Mouse (Mus musculus): Measurements from ENCODE around the gene Ccnd1.

GRCm38 (mm10) chr7:144928009-144928888 lies 11.5 kb downstream of the Ccnd1 start:
- TF ChIP-seq CTCF (IDR thresholded peaks at IDR 0.05; ENCODE audit: insufficient read depth, low read depth, low read length), result no peak
- TF ChIP-seq POLR2A (IDR thresholded peaks at IDR 0.05; ENCODE audit: insufficient read depth, low read depth, low read length), result no peak

All from olfactory bulb, adult 2 months (tissue).